Mouse (Mus musculus) frontal cortex, postnatal 36 days (tissue): Measurements from ENCODE around the gene Rev3l.
"Not testable (repeated sequence)": the region's sequence is repeated elsewhere in the genome, so short reads cannot be mapped to it uniquely, and the experiment has no call there.

Experiments
- DNase-seq, 2 experiments: peaks; one replicate each; pipeline ENCODE4 v3.0.0; 2022; ENCODE audit warnings: low spot score in 2 of 2

The Rev3l gene

DNA sequence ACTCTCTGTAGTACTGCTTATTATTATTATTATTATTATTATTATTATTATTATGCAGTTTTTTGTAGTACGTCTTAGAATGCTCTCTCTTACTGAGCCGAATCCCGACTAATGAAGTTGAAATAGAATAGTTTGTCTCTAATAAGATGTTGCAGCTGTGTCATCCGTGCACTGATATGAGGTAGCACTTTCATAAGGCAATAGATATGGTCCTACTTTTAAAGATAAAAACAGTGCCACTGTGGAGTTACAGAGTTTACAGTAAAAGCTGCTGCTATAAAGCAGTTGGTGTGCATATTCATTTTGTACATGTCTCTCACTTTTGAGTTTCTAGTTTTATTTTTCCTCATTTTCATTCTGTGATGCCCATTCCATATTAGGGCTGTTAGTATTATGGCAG lies 46.4 kb downstream of the Rev3l start:
- no peak for DNase-seq

- DNase-seq = no peak
Measured at GRCm38 (mm10) chr10:39785241-39785640, 53.3 kb downstream of the Rev3l start.

GRCm38 (mm10) chr10:39793295-39793694 lies 61.4 kb downstream of the Rev3l start:
- DNase-seq = no peak

- DNase-seq = no peak
Measured at GRCm38 (mm10) chr10:39811507-39811906, 79.6 kb downstream of the Rev3l start.

DNA sequence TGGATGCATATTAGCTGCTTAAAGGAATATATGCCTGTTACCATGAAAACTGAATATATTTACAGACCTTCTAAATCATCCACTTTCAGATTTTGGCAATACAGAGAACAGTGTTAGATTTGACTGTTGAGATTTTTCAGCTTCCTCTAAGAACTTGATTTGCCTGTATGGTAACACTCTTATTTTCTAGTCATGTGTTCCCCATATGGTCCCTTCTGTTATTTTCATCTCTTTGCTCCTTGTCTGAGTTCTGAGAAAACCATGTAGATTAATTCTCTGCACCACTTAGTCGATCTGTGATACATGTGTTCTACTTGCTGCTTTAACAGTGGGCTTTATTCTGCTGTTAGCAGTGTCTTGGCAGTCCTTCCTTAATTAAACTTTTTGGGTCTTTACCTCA lies 110.7 kb downstream of the Rev3l start:
- no peak for DNase-seq

- no peak for DNase-seq
Measured at GRCm38 (mm10) chr10:39865509-39865908, 133.6 kb downstream of the Rev3l start.

GRCm38 (mm10) chr10:39888621-39889020 lies 156.7 kb downstream of the Rev3l start:
- no peak for DNase-seq

DNA sequence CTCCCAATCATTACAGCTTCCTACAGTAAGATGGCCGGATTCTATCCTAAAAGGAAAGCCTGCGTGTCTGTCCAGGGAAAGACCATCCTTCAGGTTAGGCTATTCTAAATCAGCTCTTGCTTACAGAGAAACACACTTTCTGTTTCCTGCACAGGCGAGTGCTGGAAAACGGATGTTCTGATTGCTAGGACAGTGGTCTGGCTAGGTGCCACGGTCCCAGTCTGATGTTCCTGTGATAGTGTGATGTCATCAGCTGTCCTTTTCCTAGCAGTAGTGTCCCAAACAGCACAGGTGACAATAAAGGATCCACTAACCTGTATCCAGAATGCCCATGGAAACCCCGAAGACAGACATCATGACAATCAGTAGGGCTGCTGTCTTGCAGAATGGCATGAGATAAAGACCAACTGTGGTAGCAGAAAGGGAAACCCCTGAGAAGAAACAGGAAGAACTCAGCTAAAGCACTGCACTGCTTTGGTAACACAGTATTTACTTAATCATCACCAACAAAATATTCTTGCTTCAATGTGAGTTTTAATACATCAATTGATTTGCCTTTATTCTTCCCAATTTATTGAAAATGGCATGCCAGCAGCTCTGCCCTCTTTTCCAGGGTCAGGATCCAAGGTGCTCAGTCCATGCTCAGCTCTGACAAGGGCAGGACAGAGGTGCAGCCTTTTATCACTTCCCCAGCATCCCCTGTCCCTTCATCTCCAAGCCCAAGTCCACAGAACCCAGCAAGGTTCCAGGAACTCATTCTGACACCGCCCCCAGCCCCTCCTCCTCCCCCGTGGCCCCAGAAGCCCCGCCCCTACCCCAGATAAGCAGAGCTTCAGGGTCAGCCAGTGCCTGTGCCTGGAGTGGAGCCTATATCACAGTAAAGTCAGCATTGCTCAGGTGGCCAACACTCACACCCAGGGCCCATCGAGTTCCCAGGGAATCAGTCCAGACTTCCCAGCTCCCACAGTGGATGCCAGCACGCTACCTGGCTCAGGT lies 162.1 kb downstream of the Rev3l start:
- DNase-seq = no peak

DNA sequence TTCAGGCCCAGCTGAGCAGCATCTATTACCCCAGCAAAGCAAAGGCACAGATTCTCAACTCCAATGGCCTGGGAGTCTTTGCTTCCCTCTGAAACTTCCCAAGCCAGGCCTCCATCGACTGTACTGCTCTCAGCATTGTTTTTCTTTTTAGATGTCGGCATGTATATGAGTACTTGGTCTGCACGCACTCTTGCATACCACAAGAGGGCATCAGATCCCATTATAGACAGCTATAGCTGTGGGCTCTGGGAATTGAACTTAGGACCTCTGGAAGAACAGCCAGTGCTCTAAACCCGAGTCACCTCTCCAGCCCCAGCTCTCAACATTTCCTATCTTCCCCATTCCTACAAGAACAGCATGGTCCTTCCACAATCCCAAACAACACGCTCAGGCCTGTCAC lies 164.6 kb downstream of the Rev3l start:
- no peak for DNase-seq

DNA sequence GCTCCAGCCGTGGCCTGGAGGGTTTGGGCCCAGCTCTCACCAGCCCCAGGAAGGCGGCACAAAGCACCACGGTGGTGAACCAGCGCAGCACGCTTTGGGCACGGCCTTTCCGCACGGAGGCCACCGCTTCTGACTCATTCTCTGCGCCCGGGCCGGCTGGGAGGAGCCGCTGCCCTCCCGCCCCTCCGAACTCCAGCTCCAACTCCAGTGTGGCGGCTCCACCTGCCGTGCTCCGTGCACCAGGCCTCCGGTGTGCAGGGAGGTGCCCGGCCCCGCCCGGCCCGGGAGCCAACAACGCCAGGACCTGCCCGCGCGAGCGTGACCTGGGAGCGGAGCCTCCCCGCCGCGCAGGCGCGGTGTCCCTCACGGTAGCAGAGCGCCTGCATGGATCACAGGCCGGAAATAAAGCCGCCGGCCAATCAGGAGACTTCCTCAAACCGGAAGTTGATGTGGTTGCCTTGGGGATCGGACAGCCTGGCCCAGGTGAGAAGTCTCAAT lies 167.0 kb downstream of the Rev3l start, which contains the start of gene Mfsd4b4:
Gene Mfsd4b4 (minus strand): TSS at position 365 of the 498 bp plus-strand sequence.
- peak; percentile 83 to 85 for DNase-seq

GRCm38 (mm10) chr10:39904191-39904590 lies 172.3 kb downstream of the Rev3l start:
- no peak for DNase-seq

GRCm38 (mm10) chr10:39906799-39907658 lies 175.1 kb downstream of the Rev3l start:
- no peak for DNase-seq

DNA sequence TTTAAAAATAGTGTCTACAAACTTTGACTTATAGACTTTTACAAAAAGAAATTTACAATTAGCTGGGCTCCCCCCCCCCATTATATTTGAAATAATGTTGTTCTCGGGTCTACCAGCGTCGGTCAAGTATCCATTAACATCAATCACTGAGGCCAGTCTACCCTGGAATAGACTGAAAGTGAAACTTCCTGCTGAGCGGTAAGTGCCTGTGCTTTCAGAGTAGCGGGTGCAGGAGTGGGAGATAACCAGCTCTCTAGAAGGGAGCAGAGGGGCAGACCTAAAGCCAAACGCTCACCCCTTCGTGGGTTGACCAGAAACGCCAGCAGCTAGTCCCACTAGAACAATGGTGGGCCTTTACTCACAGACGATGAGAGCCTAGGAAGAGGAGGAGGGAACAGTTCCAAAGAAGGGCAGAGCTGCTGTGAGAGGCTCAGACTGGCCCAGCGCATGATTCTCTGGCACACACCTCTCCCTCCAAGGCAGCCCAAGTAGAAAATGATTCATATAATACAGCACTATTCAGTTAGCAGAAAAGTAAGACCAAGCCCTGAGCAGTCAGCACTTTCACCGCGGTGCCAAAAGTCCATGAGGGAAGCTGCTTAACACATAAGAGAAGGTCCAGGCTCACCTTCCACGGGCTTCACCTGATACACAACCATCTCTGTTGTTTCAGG lies 177.0 kb downstream of the Rev3l start:
- no peak for DNase-seq

DNA sequence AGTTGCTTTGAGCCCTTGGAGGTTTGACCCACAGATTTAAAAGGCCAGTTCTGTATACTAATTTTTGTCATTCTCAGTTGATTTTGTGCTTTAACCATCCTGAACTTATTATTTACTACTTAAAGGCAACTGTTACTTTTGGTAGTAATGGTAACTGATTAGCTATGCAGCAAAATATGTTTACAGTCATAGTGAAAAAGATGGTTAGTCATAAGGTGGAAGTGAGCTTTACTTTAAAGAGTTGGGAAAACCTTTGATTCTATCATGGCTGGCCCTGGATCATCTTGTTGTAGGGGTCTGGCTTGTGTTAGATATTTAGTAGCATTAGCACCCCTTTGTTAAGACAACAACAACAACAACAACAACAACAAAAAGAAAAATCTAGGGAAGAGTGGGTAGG lies 180.7 kb downstream of the Rev3l start:
- DNase-seq = no peak

DNA sequence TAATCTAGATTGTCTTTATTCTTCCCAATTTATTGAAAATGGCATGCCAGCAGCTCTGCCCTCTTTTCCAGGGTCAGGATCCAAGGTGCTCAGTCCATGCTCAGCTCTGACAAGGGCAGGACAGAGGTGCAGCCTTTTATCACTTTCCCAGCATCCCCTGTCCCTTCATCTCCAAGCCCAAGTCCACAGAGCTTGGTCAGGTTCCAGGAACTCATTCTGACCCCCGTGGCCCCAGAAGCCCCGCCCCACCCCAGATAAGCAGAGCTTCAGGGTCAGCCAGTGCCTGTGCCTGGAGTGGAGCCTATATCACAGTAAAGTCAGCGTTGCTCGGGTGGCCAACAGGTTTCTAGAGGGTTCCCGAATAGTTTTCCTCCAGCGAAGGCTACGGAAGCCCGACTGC lies 192.6 kb downstream of the Rev3l start:
- DNase-seq = not testable (repeated sequence)
